Mouse (Mus musculus) G1E (cell line): ENCODE results near the gene Trpc4. TPM values are rescaled to one million over a fixed set of nuclear protein-coding genes. Genes with fewer than 3 reads are reported as not detected.

ENCODE experiments used
- ATAC-seq: 2 replicates; pipeline ENCODE4 v1.8.0; 2016; ENCODE audit warnings: mild to moderate bottlenecking; ENCODE audit not compliant: insufficient number of reproducible peaks, poor library complexity, low FRiP score, severe bottlenecking; ENCODE audit errors: extremely low read depth
- DNase-seq: peaks from one replicate; pipeline ENCODE4 v3.0.0; 2012; ENCODE audit warnings: low spot score
- H3K27me3 ChIP-seq: 2 replicates; pipeline ENCODE4 v1.6.1; 2012; ENCODE audit warnings: mild to moderate bottlenecking, low read length, inconsistent platforms; ENCODE audit not compliant: insufficient read depth
- H3K36me3 ChIP-seq: replicated peaks from 2 replicates; pipeline ENCODE3; 2012; ENCODE audit warnings: mild to moderate bottlenecking, inconsistent platforms
- H3K4me1 ChIP-seq: 2 replicates; pipeline ENCODE4 v1.6.1; 2012; ENCODE audit warnings: low read depth, low read length, inconsistent platforms, mixed read lengths; ENCODE audit not compliant: insufficient read depth
- H3K4me3 ChIP-seq: 2 replicates; pipeline ENCODE4 v1.5.1; 2012; ENCODE audit warnings: low read depth, mild to moderate bottlenecking, inconsistent platforms, low read length, moderate library complexity, mixed read lengths
- H3K9me3 ChIP-seq: replicated peaks from 2 replicates; pipeline ENCODE4 v1.6.1; 2012; ENCODE audit warnings: inconsistent platforms
- CTCF ChIP-seq: IDR thresholded peaks from 2 replicates; pipeline ENCODE4 v1.5.1; 2012; ENCODE audit warnings: low read depth, low read length, inconsistent platforms, mixed read lengths
- GATA1 ChIP-seq: IDR thresholded peaks from 2 replicates; pipeline ENCODE4 v1.6.1; 2012; ENCODE audit warnings: borderline replicate concordance, low read length, inconsistent platforms, mixed read lengths
- GATA2 ChIP-seq: IDR thresholded peaks from 2 replicates; pipeline ENCODE4 v1.6.1; 2012; ENCODE audit warnings: low read depth, low read length, inconsistent platforms, borderline replicate concordance
- POLR2AphosphoS5 ChIP-seq: IDR thresholded peaks from 2 replicates; pipeline ENCODE4 v1.6.1; 2012; ENCODE audit warnings: low read depth, low read length, inconsistent platforms; ENCODE audit not compliant: insufficient replicate concordance
- TAL1 ChIP-seq: conservative IDR thresholded peaks from 2 replicates; pipeline ENCODE4 v1.6.1; 2012; ENCODE audit warnings: low read depth, low read length, inconsistent platforms, mixed read lengths
- polyA plus RNA-seq: library from polyadenylated mRNA; stranded (reverse); fragments of >175 nt; gene quantifications from 2 replicates; pipeline ENCODE4 v1.2.3, GENCODE M21; 2012
- total RNA-seq, 2 experiments: library from RNA; stranded (forward) in 1 of 2; stranded (reverse) in 1 of 2; fragments of 200-1000 nt in 1 of 2; fragments of >200 nt in 1 of 2; fragmentation: Nextera tagmentation in 1 of 2; gene quantifications; 2 replicates each; pipeline ENCODE4 v1.2.3; 2014 to 2017

Trpc4 gene
- total and polyA plus RNA-seq, 3 experiments: 0.27 TPM; not detected in 2

GRCm38 (mm10) chr3:54289731-54290130 lies 133.9 kb downstream of the Trpc4 start:
- H3K9me3 ChIP-seq: peaks cover 14% of the 10 kb centered on the region
- H3K4me1 ChIP-seq: no peaks in the 10 kb centered on the region
- no peak for ATAC-seq
- H3K4me3 ChIP-seq: no peak overlapping the region
- no peaks in the 10 kb centered on the region for H3K27me3 ChIP-seq
- DNase-seq: no peak
- TF ChIP-seq GATA2 (no peak), CTCF (no peak), GATA1 (no peak)
- H3K36me3 ChIP-seq: no peaks in the 10 kb centered on the region

DNA sequence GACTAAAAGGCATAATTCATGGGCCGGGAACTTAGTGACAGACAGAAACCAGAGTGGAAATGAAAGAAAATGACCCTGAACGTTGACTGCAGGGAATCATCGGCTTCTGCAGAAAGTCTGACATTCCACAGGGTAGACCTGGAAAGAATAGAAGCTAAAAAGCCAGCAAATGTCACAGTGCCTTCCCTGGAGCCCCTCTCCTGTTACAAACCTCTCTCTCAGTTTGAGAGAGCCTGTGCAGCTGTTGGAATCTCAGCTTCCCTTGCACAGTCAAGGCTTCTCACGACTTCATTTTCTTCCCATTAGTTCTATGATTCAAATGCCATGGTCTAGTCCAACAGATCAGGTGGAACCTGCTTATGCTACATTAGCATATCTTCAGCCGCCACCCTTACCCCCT lies 154.8 kb downstream of the Trpc4 start:
- no peaks in the 10 kb centered on the region for H3K36me3 ChIP-seq
- H3K4me1 ChIP-seq: no peaks in the 10 kb centered on the region
- H3K27me3 ChIP-seq: no peaks in the 10 kb centered on the region
- H3K4me3 ChIP-seq: no peak overlapping the region
- DNase-seq: no peak
- H3K9me3 ChIP-seq: peaks cover 6% of the 10 kb centered on the region; the same call in 1 of the 2 replicates
- ATAC-seq: no peak
- TF ChIP-seq CTCF (no peak), TAL1 (no peak), GATA2 (no peak), POLR2AphosphoS5 (no peak), GATA1 (no peak)

DNA sequence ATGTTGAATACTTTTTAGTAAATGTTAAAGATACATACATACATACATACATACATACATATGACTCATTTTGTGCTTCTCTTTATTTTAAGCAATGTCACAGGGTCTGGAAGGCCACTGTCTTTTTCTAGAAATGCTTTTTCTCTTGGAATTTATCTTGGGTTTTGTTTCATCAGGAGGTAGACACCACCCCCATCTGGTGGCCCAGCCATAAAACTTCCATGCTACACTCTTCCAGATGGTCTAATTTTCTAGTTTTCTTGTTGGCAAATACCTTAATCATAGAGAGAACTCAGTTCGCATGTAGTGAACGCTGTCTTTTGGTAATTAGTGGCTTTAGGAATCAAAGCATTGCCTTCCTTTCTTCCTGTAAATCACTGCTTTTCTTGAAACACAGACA lies 158.2 kb downstream of the Trpc4 start:
- DNase-seq: no peak
- no peaks in the 10 kb centered on the region for H3K36me3 ChIP-seq
- peaks cover 9% of the 10 kb centered on the region for H3K9me3 ChIP-seq
- no peaks in the 10 kb centered on the region for H3K27me3 ChIP-seq
- no peaks in the 10 kb centered on the region for H3K4me1 ChIP-seq
- H3K4me3 ChIP-seq: no peak overlapping the region
- no peak for ATAC-seq
- TF ChIP-seq GATA1 (no peak), TAL1 (no peak), GATA2 (no peak), POLR2AphosphoS5 (no peak), CTCF (no peak)

DNA sequence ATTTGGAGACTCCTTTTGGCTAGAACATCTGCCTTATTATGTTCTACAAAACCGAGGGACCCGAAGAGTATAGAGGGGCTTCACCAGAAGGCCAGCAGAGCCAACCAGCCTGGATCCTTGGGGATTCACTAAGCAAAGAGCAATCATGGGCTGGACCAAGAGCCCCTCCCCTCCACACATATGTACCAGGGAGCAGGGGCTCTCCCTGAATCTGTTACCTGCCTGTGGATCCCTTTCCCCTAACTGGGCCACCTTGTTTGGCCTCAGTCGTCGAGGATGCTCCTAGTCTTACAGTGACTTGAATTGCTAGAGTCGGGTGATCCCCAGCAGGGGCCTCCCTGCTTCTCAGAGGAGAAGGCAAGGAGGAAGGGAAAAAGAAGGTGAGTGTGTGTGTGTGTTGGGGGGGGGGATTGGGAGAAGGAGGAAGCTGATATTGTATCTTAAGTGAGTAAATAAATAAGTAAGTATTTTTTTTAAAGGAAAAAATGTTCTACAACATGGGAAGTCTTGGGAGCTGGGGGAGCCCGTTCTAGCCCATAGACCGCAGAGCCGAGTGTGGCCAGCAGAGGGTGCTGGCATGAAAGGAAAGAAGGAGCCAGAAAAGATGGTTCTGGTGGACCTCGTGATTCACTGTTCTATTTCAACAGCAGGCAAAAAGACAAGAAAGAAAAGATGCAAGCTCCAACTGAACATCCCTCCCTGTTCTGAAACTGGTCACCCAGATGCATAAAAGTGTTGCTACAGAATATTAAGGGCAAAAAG lies 197.2 kb downstream of the Trpc4 start:
- no peaks in the 10 kb centered on the region for H3K36me3 ChIP-seq
- no peak for DNase-seq
- no peak for ATAC-seq
- H3K27me3 ChIP-seq: no peaks in the 10 kb centered on the region
- H3K4me1 ChIP-seq: no peaks in the 10 kb centered on the region
- TF ChIP-seq GATA2 (no peak), CTCF (no peak)
- H3K9me3 ChIP-seq: peaks cover 10% of the 10 kb centered on the region
- H3K4me3 ChIP-seq: no peak overlapping the region

- no peaks in the 10 kb centered on the region for H3K4me1 ChIP-seq
- H3K4me3 ChIP-seq: no peak overlapping the region
- peaks cover 9% of the 10 kb centered on the region for H3K9me3 ChIP-seq
- ATAC-seq: no peak
- TF ChIP-seq CTCF: no peak
- no peak for TF ChIP-seq GATA1
- TF ChIP-seq GATA2: no peak
- no peak for TF ChIP-seq POLR2AphosphoS5
- no peak for TF ChIP-seq TAL1
- no peaks in the 10 kb centered on the region for H3K36me3 ChIP-seq
- no peaks in the 10 kb centered on the region for H3K27me3 ChIP-seq
- no peak for DNase-seq
These were observed 201.7 kb downstream of the Trpc4 start for GRCm38 (mm10) chr3:54357561-54357960.

DNA sequence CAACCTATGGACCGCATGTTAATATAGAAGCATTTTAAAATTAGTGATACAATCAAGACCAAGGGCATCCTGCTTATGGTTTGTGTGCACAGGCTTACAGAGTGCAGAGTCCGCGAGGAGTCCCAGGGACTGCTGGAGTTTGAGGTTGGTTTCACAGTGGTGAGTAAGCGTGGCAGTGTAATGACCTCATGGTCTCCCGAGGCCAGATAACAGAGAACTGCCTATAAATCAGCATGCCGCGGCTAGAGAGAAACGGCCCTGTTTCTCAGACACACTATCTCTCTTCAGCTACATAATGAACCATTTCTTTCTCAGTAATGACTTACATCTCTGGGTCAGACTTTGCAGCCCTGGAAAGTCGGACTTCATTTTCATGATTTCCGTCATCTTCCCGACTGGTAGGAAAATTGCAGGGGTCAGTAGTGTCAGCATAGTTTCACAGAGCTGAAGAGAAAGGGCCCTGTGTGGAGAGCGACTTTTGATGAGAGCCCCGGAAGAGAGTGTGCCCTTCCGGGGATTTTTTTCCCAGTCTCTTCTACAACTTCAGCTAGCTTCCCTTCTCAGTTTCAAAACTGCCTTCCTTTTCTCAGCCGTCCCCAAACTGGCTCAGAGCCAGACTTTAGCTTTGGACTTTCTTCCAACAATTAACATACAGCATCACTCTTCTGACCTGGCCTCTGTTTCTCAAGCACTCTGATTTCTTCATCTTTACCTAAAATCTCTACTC lies 202.8 kb downstream of the Trpc4 start:
- no peak for DNase-seq
- no peaks in the 10 kb centered on the region for H3K4me1 ChIP-seq
- no peak for ATAC-seq
- no peak overlapping the region for H3K4me3 ChIP-seq
- TF ChIP-seq CTCF: no peak
- no peaks in the 10 kb centered on the region for H3K36me3 ChIP-seq
- H3K9me3 ChIP-seq: peaks cover 6% of the 10 kb centered on the region
- no peaks in the 10 kb centered on the region for H3K27me3 ChIP-seq

GRCm38 (mm10) chr3:54360897-54361296 lies 205.1 kb downstream of the Trpc4 start, which contains the start of gene Postn:
Gene Postn (plus strand): TSS chr3:54361109.
- Histone ChIP-seq H3K36me3 (no peaks in the 10 kb centered on the region), H3K4me3 (no peak within 1 kb of the TSS), H3K4me1 (no peaks in the 10 kb centered on the region), H3K27me3 (no peaks in the 10 kb centered on the region), H3K9me3 (peaks cover 6% of the 10 kb centered on the region)
- TF ChIP-seq CTCF (no peak), GATA2 (no peak), POLR2AphosphoS5 (no peak), TAL1 (no peak), GATA1 (no peak)
- DNase-seq (no peak), ATAC-seq (no peak)
